Mouse (Mus musculus): Measurements from ENCODE around the gene Tnip1. TPM values are rescaled to one million over a fixed set of nuclear protein-coding genes. Genes with fewer than 3 reads are reported as not detected.

Tnip1 gene
- 8.1 and 10.5 TPM in 2 replicates for total RNA-seq (2012; rRNA removed)
- 10 to 100 TPM in 1 of 2 experiments, not detected in 1; 19.7 TPM for polyA plus RNA-seq (2012; ENCODE audit: insufficient read depth in 1 of 2, insufficient read length in 2 of 2, low read depth in 1 of 2, low replicate concordance in 2 of 2, missing spikeins in 1 of 2)

DNA sequence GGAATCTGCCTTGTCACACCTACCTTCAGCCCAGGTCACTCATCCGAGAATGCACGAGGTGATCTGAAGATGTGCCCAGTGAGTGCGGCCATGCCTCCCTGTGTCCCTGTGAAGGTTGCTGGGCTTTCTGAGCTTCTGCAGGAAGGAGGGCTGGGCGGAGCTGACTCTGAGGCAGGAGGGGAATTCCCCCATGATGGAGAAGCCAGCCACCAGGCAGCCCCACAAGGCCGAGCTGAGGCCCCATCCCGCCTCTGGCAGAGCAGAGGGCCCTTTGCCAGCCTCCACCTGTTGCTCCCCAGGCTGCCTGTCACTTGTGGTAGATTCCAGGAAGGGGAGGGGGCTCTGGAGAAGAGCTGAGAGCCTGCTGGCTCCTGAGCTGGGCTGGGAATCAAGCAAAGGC lies at the start of gene Tnip1:
Gene Tnip1, minus strand, starts transcription at position 108 of the 400 bp plus-strand sequence.
- Histone ChIP-seq H3K9ac (ENCODE audit: control insufficient read depth, low read depth, low read length, poor library complexity, severe bottlenecking) (no peak within 1 kb of the TSS), H3K27ac (ENCODE audit: control insufficient read depth, low read depth, low read length) (no peak within 1 kb of the TSS), H3K4me1 (ENCODE audit: control insufficient read depth in 1 of 2, insufficient read depth in 2 of 2, low read length in 2 of 2) (peaks cover 18 to 49% of the 10 kb centered on the region in 2 experiments), H3K9me3 (replicated peaks; ENCODE audit: insufficient read depth, low read length) (no peaks in the 10 kb centered on the region), H3K27me3 (ENCODE audit: control insufficient read depth in 1 of 2, insufficient read depth in 2 of 2, low read length in 2 of 2) (no peaks in the 10 kb centered on the region), H3K4me3 (ENCODE audit: control insufficient read depth in 1 of 2, insufficient read depth in 1 of 2, low read depth in 2 of 2, low read length in 2 of 2) (no peak within 1 kb of the TSS), H3K36me3 (ENCODE audit: control insufficient read depth in 1 of 2, insufficient read depth in 2 of 2, low read length in 2 of 2) (peaks cover 0 to 23% of the 10 kb centered on the region in 2 experiments; a peak in 2 of 4 replicates), H3K79me2 (ENCODE audit: control insufficient read depth, insufficient read depth, low read length, poor library complexity) (no peaks in the 10 kb centered on the region)
- DNase-seq (ENCODE audit: low read depth, low spot score) = no peak
- TF ChIP-seq MAX (IDR thresholded peaks at IDR 0.05; ENCODE audit: low read length) = no peak
- TF ChIP-seq MYB (IDR thresholded peaks at IDR 0.05; ENCODE audit: low read depth, low read length) = no peak
- TF ChIP-seq GABPA (IDR thresholded peaks at IDR 0.05; ENCODE audit: low read depth, low read length) = no peak
- no peak for TF ChIP-seq SIN3A (IDR thresholded peaks at IDR 0.05; ENCODE audit: low read length)
- TF ChIP-seq CTCF (IDR thresholded peaks at IDR 0.05 in 2 of 3, conservative IDR thresholded peaks at IDR 0.05 in 1 of 3; ENCODE audit: control insufficient read depth in 1 of 3, insufficient read depth in 1 of 3, low read depth in 2 of 3, low read length in 3 of 3, poor library complexity in 1 of 3, severe bottlenecking in 1 of 3) = no peak
- no peak for TF ChIP-seq MYC (IDR thresholded peaks at IDR 0.05; ENCODE audit: low read depth, low read length)
- TF ChIP-seq ELF1 (IDR thresholded peaks at IDR 0.05; ENCODE audit: low read depth, low read length) = no peak
- no peak for TF ChIP-seq UBTF (IDR thresholded peaks at IDR 0.05; ENCODE audit: borderline replicate concordance, insufficient read depth, low read depth, low read length)
- no peak for TF ChIP-seq POLR2A (IDR thresholded peaks at IDR 0.05; ENCODE audit: control insufficient read depth in 1 of 2, insufficient read depth in 1 of 2, low read depth in 1 of 2, low read length in 2 of 2, poor library complexity in 1 of 2)
- no peak for TF ChIP-seq NELFE (IDR thresholded peaks at IDR 0.05; ENCODE audit: low read depth, low read length)
- TF ChIP-seq ZC3H11A (IDR thresholded peaks at IDR 0.05; ENCODE audit: low read depth, low read length) = no peak
- no peak for TF ChIP-seq MEF2A (IDR thresholded peaks at IDR 0.05; ENCODE audit: extremely low read depth, insufficient replicate concordance, low read depth, low read length, poor library complexity, severe bottlenecking)
- TF ChIP-seq ZMIZ1 (IDR thresholded peaks at IDR 0.05; ENCODE audit: low read depth, low read length) = no peak
- TF ChIP-seq GATA1 (IDR thresholded peaks at IDR 0.05; ENCODE audit: low read depth, low read length) = no peak
- no peak for TF ChIP-seq NRF1 (IDR thresholded peaks at IDR 0.05; ENCODE audit: insufficient read depth, low read depth, low read length, poor library complexity, severe bottlenecking)
- no peak for TF ChIP-seq POLR2AphosphoS5 (IDR thresholded peaks at IDR 0.05; ENCODE audit: borderline replicate concordance, low read depth, low read length)
- TF ChIP-seq MAFK (IDR thresholded peaks at IDR 0.05; ENCODE audit: borderline replicate concordance, low read depth, low read length) = no peak
- TF ChIP-seq ZKSCAN1 (IDR thresholded peaks at IDR 0.05; ENCODE audit: low read depth, low read length) = no peak

DNA sequence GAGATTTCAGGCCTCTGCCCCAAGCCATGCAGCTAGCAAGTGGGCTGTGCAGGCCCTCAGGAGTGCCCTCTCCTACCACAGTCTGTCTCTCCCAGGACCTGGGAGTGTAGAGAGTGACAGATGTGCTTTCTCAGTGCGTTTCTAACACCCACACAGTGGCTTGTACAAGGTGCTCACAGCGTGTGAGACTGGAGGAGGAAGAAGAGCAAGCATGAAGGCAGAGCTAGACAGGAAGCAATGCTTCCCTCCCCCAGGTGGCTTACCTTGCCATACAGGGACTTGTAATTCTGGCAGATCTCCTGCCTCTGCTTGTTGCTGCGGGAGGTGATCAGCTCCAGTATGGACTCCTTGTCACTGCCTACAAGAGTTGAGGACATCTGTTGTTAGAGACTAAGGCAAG lies 48.7 kb upstream of the Tnip1 start:
- TF ChIP-seq CHD2 (IDR thresholded peaks at IDR 0.05; ENCODE audit: low read length) = no peak
- no peak for TF ChIP-seq CHD1 (IDR thresholded peaks at IDR 0.05; ENCODE audit: low read depth, low read length)
- no peak for TF ChIP-seq MXI1 (IDR thresholded peaks at IDR 0.05; ENCODE audit: low read depth, low read length)
- TF ChIP-seq MAFK (IDR thresholded peaks at IDR 0.05; ENCODE audit: borderline replicate concordance, low read depth, low read length) = no peak
- no peak for TF ChIP-seq MYC (IDR thresholded peaks at IDR 0.05; ENCODE audit: low read depth, low read length)
- TF ChIP-seq NELFE (IDR thresholded peaks at IDR 0.05; ENCODE audit: low read depth, low read length) = no peak
- H3K27me3 ChIP-seq (ENCODE audit: control insufficient read depth in 1 of 2, insufficient read depth in 2 of 2, low read length in 2 of 2) = no peaks in the 10 kb centered on the region
- no peak for DNase-seq (ENCODE audit: low read depth, low spot score)
- no peaks in the 10 kb centered on the region for H3K79me2 ChIP-seq (ENCODE audit: control insufficient read depth, insufficient read depth, low read length, poor library complexity)
- H3K9ac ChIP-seq (ENCODE audit: control insufficient read depth, low read depth, low read length, poor library complexity, severe bottlenecking) = no peak overlapping the region
- peaks cover 0 to 12% of the 10 kb centered on the region in 2 experiments; a peak in 2 of 4 replicates for H3K36me3 ChIP-seq (ENCODE audit: control insufficient read depth in 1 of 2, insufficient read depth in 2 of 2, low read length in 2 of 2)
- H3K27ac ChIP-seq (ENCODE audit: control insufficient read depth, low read depth, low read length) = no peak overlapping the region
- H3K4me1 ChIP-seq (ENCODE audit: control insufficient read depth in 1 of 2, insufficient read depth in 2 of 2, low read length in 2 of 2) = peaks cover 10 to 16% of the 10 kb centered on the region in 2 experiments
- no peaks in the 10 kb centered on the region for H3K9me3 ChIP-seq (replicated peaks; ENCODE audit: insufficient read depth, low read length)
- H3K4me3 ChIP-seq (ENCODE audit: control insufficient read depth in 1 of 2, insufficient read depth in 1 of 2, low read depth in 2 of 2, low read length in 2 of 2) = no peak overlapping the region
